Mouse (Mus musculus) limb, embryonic 15.5 days (tissue): ENCODE results near the gene Ttc39a. TPM values are rescaled to one million over a fixed set of nuclear protein-coding genes. Genes with fewer than 3 reads are reported as not detected.

Experiments used
- ATAC-seq: fragments of 200-750 bp; cut with Nextera tagmentation; 2 replicates; pipeline ENCODE4 v1.8.0; 2017; ENCODE audit warnings: low read depth, moderate TSS enrichment; ENCODE audit not compliant: insufficient number of reproducible peaks, low FRiP score, low TSS enrichment
- H3K27ac ChIP-seq: fragments of 300-500 bp; sonication (generic); 2 replicates; pipeline ENCODE4 v1.5.1; 2015; ENCODE audit warnings: moderate library complexity, mild to moderate bottlenecking, inconsistent platforms
- H3K27me3 ChIP-seq: fragments of 300-500 bp; sonication (generic); 2 replicates; pipeline ENCODE4 v1.6.1; 2015; ENCODE audit warnings: inconsistent platforms
- H3K36me3 ChIP-seq: fragments of 300-500 bp; sonication (generic); 2 replicates; pipeline ENCODE4 v1.6.1; 2015; ENCODE audit warnings: inconsistent platforms
- H3K4me1 ChIP-seq: fragments of 300-500 bp; sonication (generic); 2 replicates; pipeline ENCODE4 v1.6.1; 2015; ENCODE audit warnings: inconsistent platforms
- H3K4me2 ChIP-seq: fragments of 300-500 bp; sonication (generic); 2 replicates; pipeline ENCODE4 v1.6.1; 2015; ENCODE audit warnings: mild to moderate bottlenecking, inconsistent platforms
- H3K4me3 ChIP-seq: fragments of 300-500 bp; sonication (generic); 2 replicates; pipeline ENCODE4 v1.5.1; 2015; ENCODE audit warnings: mild to moderate bottlenecking, inconsistent platforms
- H3K9ac ChIP-seq: fragments of 300-500 bp; sonication (generic); 2 replicates; pipeline ENCODE4 v1.6.1; 2015; ENCODE audit warnings: inconsistent platforms
- H3K9me3 ChIP-seq: fragments of 300-500 bp; sonication (generic); 2 replicates; pipeline ENCODE4 v1.6.1; 2016; ENCODE audit warnings: inconsistent platforms
- WGBS: fragments of 180-500 bp; shearing (Covaris S2); methylation state at CpG from one replicate; pipeline ENCODE4 v1.1.7; 2015; 5-methylcytosine and 5-hydroxymethylcytosine counted together
- polyA plus RNA-seq: library from polyadenylated mRNA; unstranded; fragments of >200 nt; fragmentation: Nextera tagmentation; extraction: Ambion mirVana; gene quantifications from 2 replicates; pipeline ENCODE4 v1.2.1, GENCODE M21; 2015

The Ttc39a gene
- polyA plus RNA-seq, 1 experiment from 2014 or later: 4.0 TPM

GRCm38 (mm10) chr4:109441000-109441399 is 34.6 kb downstream of the Ttc39a start:
- Histone ChIP-seq H3K36me3 (peaks cover 17% of the 10 kb centered on the region; the same call in 1 of the 2 replicates), H3K27ac (no peak overlapping the region), H3K9me3 (no peaks in the 10 kb centered on the region), H3K4me1 (peaks cover 11% of the 10 kb centered on the region; the same call in 1 of the 2 replicates), H3K27me3 (no peaks in the 10 kb centered on the region), H3K4me3 (no peak overlapping the region), H3K9ac (no peak overlapping the region), H3K4me2 (no peak overlapping the region)
- no peak for ATAC-seq
- WGBS: 83% methylated on average over 3 of the region's 3 CpGs

- WGBS: 93% methylated on average over 7 of the region's 7 CpGs
These were observed 35.7 kb downstream of the Ttc39a start for GRCm38 (mm10) chr4:109442126-109442525.

DNA sequence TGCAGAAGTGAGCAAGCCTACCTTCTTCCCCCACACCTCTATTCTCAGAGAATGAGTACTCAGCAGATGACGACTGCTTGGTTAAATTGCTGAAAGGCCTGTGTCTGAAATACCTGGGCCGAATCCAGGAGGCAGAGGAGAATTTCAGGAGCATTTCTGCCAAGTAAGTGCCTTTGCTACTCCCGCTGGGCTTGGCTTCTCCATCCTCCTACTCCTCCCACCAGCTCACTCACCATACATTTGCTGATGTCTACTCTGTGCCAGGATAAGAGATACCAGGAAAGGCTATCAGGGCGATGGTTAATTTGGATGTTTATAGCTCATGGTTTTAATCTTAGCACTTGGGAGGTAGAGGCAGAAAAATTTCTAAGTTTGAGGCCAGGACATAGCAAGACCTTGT is 36.2 kb downstream of the Ttc39a start:
- no peak for ATAC-seq
- H3K27ac ChIP-seq: no peak overlapping the region
- no peak overlapping the region for H3K4me2 ChIP-seq
- H3K27me3 ChIP-seq: no peaks in the 10 kb centered on the region
- no peak overlapping the region for H3K9ac ChIP-seq
- H3K36me3 ChIP-seq: peaks cover 18% of the 10 kb centered on the region; the same call in 1 of the 2 replicates
- no peak overlapping the region for H3K4me3 ChIP-seq
- no peaks in the 10 kb centered on the region for H3K9me3 ChIP-seq
- WGBS: 76% methylated on average over 4 of the region's 4 CpGs
- H3K4me1 ChIP-seq: peaks cover 11% of the 10 kb centered on the region; the same call in 1 of the 2 replicates

More at GRCm38 (mm10) chr4:109442126-109442525, 35.7 kb downstream of the Ttc39a start:
- no peaks in the 10 kb centered on the region for H3K27me3 ChIP-seq
- peaks cover 11% of the 10 kb centered on the region; the same call in 1 of the 2 replicates for H3K4me1 ChIP-seq
- H3K27ac ChIP-seq: no peak overlapping the region
- no peaks in the 10 kb centered on the region for H3K9me3 ChIP-seq
- no peak overlapping the region for H3K9ac ChIP-seq
- no peak overlapping the region for H3K4me3 ChIP-seq
- no peak for ATAC-seq
- H3K4me2 ChIP-seq: no peak overlapping the region
- H3K36me3 ChIP-seq: peaks cover 18% of the 10 kb centered on the region; the same call in 1 of the 2 replicates

GRCm38 (mm10) chr4:109444471-109444870 is 38.0 kb downstream of the Ttc39a start:
- WGBS: 78% methylated on average over 6 of the region's 6 CpGs

GRCm38 (mm10) chr4:109444951-109445350 is 38.5 kb downstream of the Ttc39a start:
- Histone ChIP-seq H3K9me3 (no peaks in the 10 kb centered on the region), H3K4me1 (peaks cover 9% of the 10 kb centered on the region; the same call in 1 of the 2 replicates), H3K27ac (no peak overlapping the region), H3K27me3 (no peaks in the 10 kb centered on the region), H3K9ac (no peak overlapping the region), H3K4me3 (no peak overlapping the region), H3K36me3 (peaks cover 23% of the 10 kb centered on the region; the same call in 1 of the 2 replicates), H3K4me2 (no peak overlapping the region)
- ATAC-seq: no peak
- 62% methylated on average over 2 of the region's 2 CpGs for WGBS

More at GRCm38 (mm10) chr4:109444471-109444870, 38.0 kb downstream of the Ttc39a start:
- ATAC-seq: no peak
- Histone ChIP-seq H3K9ac (no peak overlapping the region), H3K36me3 (peaks cover 23% of the 10 kb centered on the region; the same call in 1 of the 2 replicates), H3K4me1 (peaks cover 11% of the 10 kb centered on the region; the same call in 1 of the 2 replicates), H3K4me2 (no peak overlapping the region), H3K4me3 (no peak overlapping the region), H3K27ac (no peak overlapping the region), H3K9me3 (no peaks in the 10 kb centered on the region), H3K27me3 (no peaks in the 10 kb centered on the region)

DNA sequence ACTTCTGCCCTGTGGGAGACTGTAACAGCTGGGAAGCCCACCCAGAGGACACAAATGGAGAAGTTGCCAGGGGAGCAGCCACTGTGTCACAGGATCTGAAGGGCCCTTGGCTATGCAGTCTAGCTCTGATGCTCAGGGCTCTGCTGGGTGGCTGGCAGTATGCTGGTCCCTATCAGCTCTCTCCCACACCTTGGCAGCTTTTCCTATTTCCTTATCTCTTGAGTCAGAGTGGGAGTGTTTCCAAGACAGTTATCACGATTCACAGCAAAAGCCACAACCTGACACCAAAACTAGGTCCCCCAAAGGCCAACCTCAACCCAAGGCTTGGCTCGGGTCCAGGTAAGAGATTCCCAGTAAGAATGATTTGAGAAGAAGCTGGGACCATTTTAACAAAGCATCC is 39.0 kb downstream of the Ttc39a start:
- 72% methylated on average over 2 of the region's 2 CpGs for WGBS
- no peak overlapping the region for H3K4me3 ChIP-seq
- no peaks in the 10 kb centered on the region for H3K27me3 ChIP-seq

GRCm38 (mm10) chr4:109445956-109446355 is 39.5 kb downstream of the Ttc39a start:
- H3K27me3 ChIP-seq: no peaks in the 10 kb centered on the region
- no peaks in the 10 kb centered on the region for H3K9me3 ChIP-seq
- 89% methylated on average over 1 of the region's 1 CpGs for WGBS

More for the DNA sequence above, 39.0 kb downstream of the Ttc39a start:
- Histone ChIP-seq H3K4me2 (no peak overlapping the region), H3K9me3 (no peaks in the 10 kb centered on the region), H3K36me3 (peaks cover 21% of the 10 kb centered on the region; the same call in 1 of the 2 replicates), H3K4me1 (0 out of 2 replicates have a peak, but pooled peaks cover 6% of the 10 kb centered on the region), H3K9ac (no peak overlapping the region), H3K27ac (no peak overlapping the region)
- ATAC-seq: no peak

GRCm38 (mm10) chr4:109448531-109448930 is 42.1 kb downstream of the Ttc39a start:
- Histone ChIP-seq H3K9ac (no peak overlapping the region), H3K27me3 (no peaks in the 10 kb centered on the region), H3K4me2 (no peak overlapping the region), H3K4me3 (no peak overlapping the region), H3K4me1 (no peaks in the 10 kb centered on the region), H3K36me3 (peaks cover 33% of the 10 kb centered on the region), H3K9me3 (no peaks in the 10 kb centered on the region), H3K27ac (no peak overlapping the region)
- WGBS: 94% methylated on average over 2 of the region's 2 CpGs
- no peak for ATAC-seq

More at GRCm38 (mm10) chr4:109445956-109446355, 39.5 kb downstream of the Ttc39a start:
- H3K4me2 ChIP-seq: no peak overlapping the region
- H3K4me1 ChIP-seq: 0 out of 2 replicates have a peak, but pooled peaks cover 3% of the 10 kb centered on the region
- ATAC-seq: no peak
- H3K9ac ChIP-seq: no peak overlapping the region
- H3K27ac ChIP-seq: no peak overlapping the region
- H3K4me3 ChIP-seq: no peak overlapping the region
- peaks cover 26% of the 10 kb centered on the region; the same call in 1 of the 2 replicates for H3K36me3 ChIP-seq

GRCm38 (mm10) chr4:109456821-109457220 is 50.4 kb downstream of the Ttc39a start:
- no peaks in the 10 kb centered on the region for H3K27me3 ChIP-seq
- ATAC-seq: no peak
- no peak overlapping the region for H3K27ac ChIP-seq
- H3K9ac ChIP-seq: no peak overlapping the region
- peaks cover 13% of the 10 kb centered on the region; the same call in 1 of the 2 replicates for H3K4me1 ChIP-seq
- H3K4me3 ChIP-seq: no peak overlapping the region
- 83% methylated on average over 6 of the region's 6 CpGs for WGBS
- no peaks in the 10 kb centered on the region for H3K9me3 ChIP-seq
- peaks cover 11% of the 10 kb centered on the region for H3K36me3 ChIP-seq
- no peak overlapping the region for H3K4me2 ChIP-seq

GRCm38 (mm10) chr4:109460421-109461179 is 54.2 kb downstream of the Ttc39a start:
- H3K9me3 ChIP-seq: no peaks in the 10 kb centered on the region
- no peaks in the 10 kb centered on the region for H3K36me3 ChIP-seq
- H3K27ac ChIP-seq: peak overlapping the region; percentile 88
- no peak overlapping the region for H3K4me3 ChIP-seq
- peak; percentile 92 for ATAC-seq
- H3K4me1 ChIP-seq: peaks cover 13% of the 10 kb centered on the region; the same call in 1 of the 2 replicates
- 28% methylated on average over 3 of the region's 3 CpGs for WGBS
- no peak overlapping the region for H3K9ac ChIP-seq
- 0 out of 2 replicates have a peak overlapping the region, but pooled peaks have one; percentile 24 for H3K4me2 ChIP-seq
- no peaks in the 10 kb centered on the region for H3K27me3 ChIP-seq

GRCm38 (mm10) chr4:109463892-109464291 is 57.5 kb downstream of the Ttc39a start:
- H3K27me3 ChIP-seq: no peaks in the 10 kb centered on the region
- H3K4me2 ChIP-seq: no peak overlapping the region
- no peak overlapping the region for H3K4me3 ChIP-seq
- H3K27ac ChIP-seq: no peak overlapping the region
- no peak overlapping the region for H3K9ac ChIP-seq
- H3K4me1 ChIP-seq: peaks cover 13% of the 10 kb centered on the region; the same call in 1 of the 2 replicates
- ATAC-seq: no peak
- H3K36me3 ChIP-seq: no peaks in the 10 kb centered on the region
- no peaks in the 10 kb centered on the region for H3K9me3 ChIP-seq

GRCm38 (mm10) chr4:109467687-109468086 is 61.3 kb downstream of the Ttc39a start:
- Histone ChIP-seq H3K9me3 (no peaks in the 10 kb centered on the region), H3K27ac (no peak overlapping the region), H3K9ac (no peak overlapping the region), H3K36me3 (no peaks in the 10 kb centered on the region), H3K27me3 (no peaks in the 10 kb centered on the region), H3K4me2 (no peak overlapping the region), H3K4me1 (no peaks in the 10 kb centered on the region), H3K4me3 (no peak overlapping the region)
- ATAC-seq: no peak
